Mouse (Mus musculus): ENCODE measurements around the gene Ddo. TPM values are rescaled to one million over a fixed set of nuclear protein-coding genes. Genes with fewer than 3 reads are reported as not detected.

Gene Ddo
- polyA plus RNA-seq, 1 experiment from 2014 or later, result 0.12 TPM

DNA sequence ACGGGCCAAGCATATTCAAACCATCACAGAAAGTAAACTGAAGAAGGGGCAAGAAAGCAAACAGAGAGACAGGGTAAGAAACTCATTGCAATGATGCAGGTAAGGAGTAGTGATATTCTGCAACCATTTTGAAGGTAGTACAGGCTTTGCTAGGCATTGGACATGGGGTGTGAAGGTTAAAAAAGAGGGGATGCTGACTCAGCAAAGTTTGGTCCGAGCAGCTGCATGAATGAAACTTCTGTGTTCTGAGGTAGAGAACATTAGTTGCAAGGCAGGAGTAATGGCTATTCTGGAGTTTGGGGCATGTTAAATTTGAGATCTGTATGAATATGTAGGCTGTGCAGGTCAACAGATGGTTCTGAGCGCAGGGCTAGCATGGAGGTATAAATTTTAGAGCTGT, 35.5 kb downstream of the Ddo start:
- DNase-seq (ENCODE audit: low spot score), result no peak

DNA sequence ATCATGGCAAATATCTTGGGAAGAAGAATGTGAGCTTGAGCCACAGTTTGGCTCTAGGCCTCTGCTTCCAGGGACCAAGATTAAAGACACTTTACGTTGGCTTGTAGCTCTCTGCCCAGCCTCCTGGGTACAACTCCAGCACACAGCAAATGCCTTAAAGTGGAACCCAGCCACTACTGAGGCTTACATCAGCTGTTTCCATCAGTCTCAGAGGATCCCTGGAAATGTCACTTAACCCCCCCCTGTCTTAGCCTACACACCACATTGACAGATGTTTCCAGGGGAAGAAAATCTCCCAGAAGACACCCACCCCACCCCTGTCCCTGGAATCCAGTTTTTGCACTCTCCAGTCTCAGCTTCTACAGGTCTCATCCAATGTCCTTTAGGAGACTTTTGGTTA, 37.1 kb downstream of the Ddo start:
- DNase-seq (ENCODE audit: low spot score), result no peak

DNA sequence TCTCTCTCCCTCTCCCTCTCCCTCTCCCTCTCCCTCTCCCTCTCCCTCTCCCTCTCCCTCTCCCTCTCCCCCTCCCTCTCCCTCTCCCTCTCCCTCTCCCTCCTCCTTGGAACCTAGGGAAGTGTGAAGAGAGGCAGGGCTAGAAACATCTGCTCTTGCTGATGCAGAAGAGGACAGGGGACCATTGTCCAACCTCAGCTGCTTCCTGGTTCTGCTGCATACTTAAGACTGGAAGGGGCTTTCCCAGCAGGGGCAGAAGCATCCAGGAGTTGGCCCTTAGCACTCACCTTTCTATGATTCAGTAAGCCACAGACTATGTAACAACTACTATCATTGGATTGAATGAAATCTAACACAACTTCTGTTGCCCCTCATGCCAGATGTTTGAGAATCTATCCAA, 38.8 kb downstream of the Ddo start:
- DNase-seq (ENCODE audit: low spot score), result no peak

DNA sequence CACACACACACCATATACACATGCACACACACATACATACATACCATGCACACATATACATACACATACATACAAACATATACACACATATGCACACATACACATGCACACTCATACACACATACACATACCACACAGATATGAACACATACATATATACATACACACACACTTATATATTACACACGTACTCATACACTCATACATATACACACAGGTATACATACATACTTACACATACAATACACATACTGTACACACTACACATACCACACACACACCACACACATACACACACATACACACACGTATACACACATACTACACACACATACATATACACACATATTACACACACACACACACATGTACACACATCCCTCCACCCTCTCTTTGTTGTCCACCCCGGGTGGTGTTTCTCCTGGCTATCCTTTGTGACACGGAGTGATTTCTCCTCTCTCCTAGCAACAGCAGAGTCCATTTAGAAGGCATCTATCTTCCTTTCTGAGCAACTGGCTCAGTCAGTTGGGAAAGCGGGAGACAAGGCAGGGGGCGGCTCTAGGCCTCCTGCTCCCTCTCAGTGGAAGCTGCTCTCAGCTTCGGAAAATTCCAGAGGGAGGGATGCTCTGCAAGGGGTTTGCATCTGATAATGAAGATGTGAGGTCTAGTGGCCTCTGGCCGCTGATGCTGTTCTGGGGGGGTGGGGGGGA, 42.9 kb downstream of the Ddo start:
- DNase-seq (ENCODE audit: low spot score), result no peak

DNA sequence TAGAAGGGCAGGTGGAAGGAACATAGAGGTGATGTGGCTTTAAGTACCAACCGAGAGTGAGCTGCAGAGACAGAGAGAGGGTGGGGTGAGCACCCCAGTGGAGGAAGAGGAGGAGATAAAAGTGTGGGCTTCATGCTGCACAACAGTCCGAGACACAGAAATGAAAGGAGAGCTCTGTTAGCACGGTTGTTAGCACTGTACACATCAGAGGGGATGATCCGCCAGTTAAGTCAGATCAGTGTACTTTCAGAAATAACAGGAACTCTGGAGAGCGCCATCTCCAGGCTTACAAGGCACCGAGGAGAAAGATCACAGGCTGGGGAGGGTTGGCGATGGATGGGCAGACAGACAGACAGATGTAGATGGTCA, 43.5 kb downstream of the Ddo start:
- DNase-seq (ENCODE audit: low spot score), result no peak

DNA sequence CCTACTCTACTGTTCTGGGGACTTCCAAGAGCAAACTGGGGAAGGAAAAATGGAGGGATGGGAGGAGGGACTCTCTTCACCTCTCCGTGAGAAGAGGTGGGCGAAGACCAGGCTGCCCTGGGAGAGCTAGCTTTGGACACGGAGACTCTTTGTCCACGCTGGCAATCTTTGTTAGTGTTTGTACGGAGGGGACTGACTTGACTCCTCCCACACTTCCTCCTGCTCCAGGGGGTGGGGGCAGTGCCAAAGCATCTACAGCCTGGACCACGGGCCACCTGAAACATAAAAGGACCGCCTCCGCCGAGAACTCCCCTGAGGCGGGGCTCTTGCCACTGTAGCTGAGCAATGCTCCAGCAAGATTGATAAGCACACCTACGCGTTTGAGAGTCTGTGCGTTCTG, 44.3 kb downstream of the Ddo start:
- DNase-seq (ENCODE audit: low spot score), result no peak

DNA sequence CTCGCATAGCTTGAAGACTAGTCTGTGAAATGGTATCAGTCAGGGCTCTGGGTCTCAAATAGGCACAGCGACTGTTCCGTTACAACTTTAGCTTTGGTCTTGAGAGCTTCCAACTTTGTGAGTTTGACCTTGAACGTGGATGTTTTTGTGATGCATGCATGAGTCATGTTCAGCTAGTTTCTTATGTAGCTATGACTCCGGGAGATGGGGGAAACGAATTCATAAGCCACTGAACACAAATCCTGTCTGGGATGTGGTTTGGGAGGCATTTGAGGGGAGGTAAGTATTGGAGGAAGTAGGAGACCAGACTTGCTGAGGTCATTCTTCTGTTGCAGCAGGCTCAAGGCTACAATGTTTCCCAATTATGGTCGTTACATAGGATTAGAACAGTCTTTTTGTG, 46.1 kb downstream of the Ddo start:
- DNase-seq (ENCODE audit: low spot score), result no peak

DNA sequence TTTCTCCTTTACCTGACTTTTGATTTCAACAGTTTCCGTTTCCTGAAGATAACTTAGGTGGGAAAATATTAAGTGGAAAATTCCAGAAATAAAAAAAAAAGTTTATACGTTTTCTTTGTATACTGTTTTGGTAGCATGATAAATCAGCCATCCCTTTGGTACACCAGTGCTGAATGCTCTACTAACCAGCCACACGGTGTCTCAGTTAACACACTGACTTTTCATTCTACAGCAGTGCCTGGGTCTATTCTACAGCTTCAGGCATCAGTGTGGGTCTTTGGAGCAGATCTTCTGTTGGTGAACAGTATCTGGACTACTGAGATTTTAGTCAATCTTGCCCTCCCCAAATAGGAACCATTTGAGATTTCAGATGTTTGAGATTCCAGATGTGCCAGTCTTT, 48.7 kb downstream of the Ddo start:
- DNase-seq (ENCODE audit: low spot score), result no peak

DNA sequence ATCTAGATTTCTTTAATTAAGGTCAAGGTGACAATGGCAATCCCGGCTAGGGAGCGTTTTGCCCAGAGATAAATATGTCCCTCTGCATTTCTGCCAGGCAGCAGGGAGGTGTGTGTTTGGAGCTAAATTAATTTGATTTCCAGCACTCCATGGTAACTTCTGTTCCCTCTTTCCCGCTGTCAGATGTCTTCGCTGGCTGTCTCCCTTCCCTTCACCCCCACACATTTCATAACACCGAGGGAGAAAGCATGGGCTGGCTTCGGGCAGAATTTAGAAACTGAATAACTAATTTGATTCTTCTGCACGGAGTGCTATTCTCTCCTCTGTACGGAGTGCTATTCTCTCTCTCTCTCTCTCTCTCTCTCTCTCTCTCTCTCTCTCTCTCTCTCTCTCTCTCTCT, 52.7 kb downstream of the Ddo start:
- DNase-seq (ENCODE audit: low spot score), result no peak

DNA sequence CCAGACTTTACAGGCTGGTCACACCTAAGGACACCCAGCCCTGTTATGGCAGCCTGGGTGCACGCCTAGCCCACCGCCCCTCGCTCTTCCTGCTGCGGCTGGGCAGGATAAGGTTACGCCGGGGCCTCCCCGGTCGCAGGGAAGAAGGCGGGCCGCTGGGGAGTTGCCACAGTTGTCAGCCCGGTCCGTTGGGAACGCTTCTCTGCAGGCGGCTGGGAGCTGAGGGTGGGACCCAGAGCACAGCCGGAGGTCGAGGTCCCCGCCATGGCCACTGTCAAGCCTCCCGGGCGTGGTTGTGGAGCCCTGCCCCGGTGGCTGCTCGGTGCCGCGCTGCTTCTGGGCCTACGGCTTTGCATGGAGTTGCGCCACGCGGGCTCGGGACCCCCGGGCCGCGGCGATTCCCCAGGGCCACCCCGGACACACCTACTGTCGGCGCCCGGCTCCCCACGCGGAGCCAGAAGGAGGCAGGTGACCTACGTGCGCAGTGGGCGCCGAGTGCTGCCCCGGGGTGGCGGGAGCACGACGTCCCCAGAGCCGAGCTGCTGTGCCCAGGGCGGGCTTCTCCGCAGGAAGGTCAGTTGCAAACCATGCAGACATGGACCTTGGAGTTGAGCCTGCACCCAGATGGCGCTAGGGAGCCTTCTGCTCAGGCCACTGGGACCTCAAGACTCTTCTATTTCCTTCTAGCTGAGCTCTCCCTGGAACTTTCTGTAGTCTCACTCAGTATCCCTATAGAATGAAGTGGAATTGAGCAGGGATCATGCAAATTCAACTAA, 53.5 kb downstream of the Ddo start, which contains the start of gene Mettl24:
Gene Mettl24, plus strand, starts transcription at position 191 of the 776 bp plus-strand sequence.
- no peak for DNase-seq (ENCODE audit: low spot score)

DNA sequence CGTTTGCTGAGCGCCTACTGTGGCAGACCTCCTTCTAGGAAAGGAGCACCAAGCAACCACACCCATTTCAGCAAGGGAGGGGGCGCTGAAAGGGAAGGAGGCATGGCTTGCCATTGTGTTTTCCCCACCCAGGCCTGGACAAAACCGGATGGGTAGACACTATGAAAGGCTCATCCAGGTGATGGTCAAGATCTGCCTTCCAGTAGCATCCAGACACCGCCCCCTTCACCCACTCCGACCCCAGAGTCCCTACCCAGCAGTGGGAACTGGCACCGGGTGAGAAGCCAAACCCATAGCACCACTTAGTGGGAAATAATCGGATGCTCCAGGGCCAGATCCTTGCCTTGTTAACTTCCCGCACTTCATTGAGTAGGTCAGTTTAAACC, 54.0 kb downstream of the Ddo start:
- DNase-seq (ENCODE audit: low spot score), result no peak

DNA sequence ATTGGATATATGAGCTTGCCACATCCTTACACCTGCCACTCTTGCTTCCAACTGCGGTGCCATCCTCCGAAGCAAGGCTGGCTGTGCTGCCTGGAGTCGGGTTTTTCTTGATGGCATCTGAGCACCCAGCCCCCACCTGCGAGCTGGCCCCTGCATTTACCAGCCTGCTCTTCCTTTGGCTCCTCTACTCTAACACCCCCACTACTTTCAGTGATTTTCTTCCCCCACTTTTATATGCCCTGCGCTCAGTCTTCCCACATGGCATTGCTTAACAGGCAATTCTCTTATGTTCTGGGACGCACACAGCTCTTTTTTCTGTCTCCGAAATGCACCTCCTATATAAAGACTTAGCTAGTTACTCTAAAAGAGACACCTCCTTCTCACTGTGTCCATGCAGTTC, 54.5 kb downstream of the Ddo start:
- DNase-seq (ENCODE audit: low spot score), result no peak

DNA sequence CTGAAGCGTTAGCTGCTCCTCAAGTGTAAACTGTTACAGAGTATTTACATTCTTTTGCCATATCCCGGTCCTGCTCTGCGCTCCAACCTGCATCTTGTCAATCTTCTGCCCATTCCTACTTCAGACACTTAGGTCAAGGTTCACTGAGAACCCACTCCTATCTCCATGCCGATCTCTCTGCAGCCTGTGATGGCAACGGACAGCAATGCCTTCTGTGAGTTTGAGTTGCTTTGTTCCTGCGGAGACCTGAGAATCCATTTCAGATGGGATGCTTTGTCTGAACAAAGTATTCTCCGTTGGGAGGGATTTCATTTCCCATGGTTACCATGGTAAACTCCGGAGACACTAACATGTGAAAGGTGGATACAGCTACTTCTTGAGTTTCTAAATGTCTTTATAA, 55.8 kb downstream of the Ddo start:
- no peak for DNase-seq (ENCODE audit: low spot score)

DNA sequence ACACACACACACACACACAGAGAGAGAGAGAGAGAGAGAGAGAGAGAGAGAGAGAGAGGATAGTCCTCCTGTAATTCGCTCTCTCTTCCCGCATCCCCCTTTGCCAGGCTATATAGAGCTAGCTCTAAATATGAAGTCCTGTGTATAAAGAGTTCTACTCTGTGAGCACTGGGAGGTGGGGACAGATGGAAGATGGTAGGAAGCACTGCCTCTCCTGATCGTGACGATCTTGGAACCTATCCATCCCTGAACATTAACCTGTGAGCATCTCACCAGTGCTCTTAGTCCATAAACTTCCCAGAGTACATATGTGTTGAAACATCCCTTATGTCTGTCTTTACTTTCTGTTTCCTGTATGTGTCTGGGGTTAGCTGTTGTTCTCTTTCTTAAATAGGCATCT, 57.2 kb downstream of the Ddo start:
- no peak for DNase-seq (ENCODE audit: low spot score)

DNA sequence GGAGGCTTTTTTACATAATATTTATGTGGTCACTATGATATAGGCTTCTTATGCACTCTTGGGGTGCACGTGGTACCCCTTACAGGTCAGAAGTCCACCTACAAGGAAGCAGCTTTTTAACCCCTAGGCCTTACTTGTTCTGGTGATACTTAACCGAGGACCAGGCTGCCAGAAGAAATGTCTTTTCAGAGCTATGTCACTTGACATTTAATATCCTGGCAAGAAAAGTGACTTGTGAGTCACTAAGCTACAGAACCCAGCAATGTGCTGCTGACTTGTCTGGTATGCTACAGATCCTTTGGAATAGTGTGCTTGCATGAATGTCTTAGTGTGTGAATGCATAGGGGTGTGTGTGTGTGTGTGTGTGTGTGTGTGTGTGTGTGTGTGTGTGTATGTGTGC, 57.6 kb downstream of the Ddo start:
- no peak for DNase-seq (ENCODE audit: low spot score)

DNA sequence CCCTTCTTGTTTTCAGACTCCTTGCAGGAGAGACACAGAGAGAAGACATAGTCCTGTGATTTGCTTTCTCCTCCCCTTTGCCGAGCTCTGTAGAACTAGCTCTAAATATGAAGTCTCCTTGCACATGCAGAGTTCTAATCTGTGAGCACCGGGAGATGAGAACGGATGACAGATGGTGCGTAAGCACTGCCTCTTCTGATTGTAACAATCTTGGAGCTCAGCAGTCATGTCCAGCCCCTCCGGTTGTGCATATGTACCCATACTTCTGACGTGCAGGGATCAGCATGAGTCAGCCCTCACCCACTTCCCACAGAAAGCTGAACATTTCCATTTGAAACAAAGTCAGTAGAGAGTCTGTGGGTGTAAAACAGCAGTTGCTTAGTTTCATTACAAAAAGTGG, 58.5 kb downstream of the Ddo start:
- no peak for DNase-seq (ENCODE audit: low spot score)

DNA sequence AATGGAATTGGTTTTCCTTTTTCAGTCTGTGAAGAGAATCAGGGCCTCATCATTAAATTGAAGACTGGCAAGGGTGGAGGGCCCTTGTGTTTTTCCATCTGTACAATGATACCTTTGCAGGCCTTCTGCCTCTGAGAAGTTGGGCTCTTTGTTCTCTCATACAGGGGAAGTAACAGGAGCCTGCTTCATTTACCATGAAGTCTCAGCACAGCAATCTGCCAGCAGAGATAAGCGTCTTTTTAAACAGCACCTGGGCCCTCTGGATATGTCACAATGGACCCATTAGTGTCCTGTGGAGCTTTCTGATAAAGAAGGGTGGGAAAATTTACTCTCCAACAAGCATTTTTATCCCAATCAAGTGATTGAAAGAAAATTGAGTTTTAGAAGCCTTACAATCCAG, 59.1 kb downstream of the Ddo start:
- DNase-seq (ENCODE audit: low spot score), result no peak

DNA sequence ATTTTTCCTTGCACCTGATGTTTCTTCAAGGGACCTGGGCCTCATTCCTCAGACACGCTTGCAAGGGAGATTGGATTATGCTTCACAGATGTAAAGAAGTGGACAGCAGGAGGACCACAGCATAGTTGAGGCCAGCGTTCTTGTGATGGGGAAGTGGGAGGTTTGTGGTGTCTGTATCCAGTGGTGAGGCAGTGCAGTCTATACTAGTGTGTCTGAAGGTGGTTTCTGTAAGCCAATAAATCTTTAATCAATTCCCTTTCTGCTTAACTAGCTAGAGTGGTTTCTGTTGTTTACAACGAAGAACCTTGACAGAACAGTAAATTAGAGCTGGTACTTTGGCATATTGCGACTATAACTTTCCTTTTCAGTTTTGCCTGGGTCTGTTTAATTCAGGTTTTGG, 68.8 kb downstream of the Ddo start:
- DNase-seq (ENCODE audit: low spot score), result no peak

DNA sequence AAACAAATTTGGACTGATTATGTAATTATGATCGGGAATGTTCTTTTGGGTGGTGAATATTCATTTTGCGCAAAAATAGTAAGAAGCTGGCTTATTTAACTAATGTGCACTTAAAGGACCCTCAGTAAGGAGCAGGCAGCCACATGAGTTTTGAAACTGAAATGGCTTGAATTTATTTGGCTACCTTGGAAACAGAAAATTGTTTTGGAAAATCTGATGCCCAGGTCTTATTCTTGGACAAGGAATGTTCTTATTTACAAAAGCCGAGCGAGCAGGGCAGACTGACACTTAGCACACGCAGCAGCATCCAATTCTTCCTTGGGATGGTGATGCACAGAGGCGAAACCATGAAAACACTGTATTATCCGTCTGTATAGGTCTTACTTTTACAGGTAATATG, 81.3 kb downstream of the Ddo start:
- DNase-seq (ENCODE audit: low spot score), result no peak

DNA sequence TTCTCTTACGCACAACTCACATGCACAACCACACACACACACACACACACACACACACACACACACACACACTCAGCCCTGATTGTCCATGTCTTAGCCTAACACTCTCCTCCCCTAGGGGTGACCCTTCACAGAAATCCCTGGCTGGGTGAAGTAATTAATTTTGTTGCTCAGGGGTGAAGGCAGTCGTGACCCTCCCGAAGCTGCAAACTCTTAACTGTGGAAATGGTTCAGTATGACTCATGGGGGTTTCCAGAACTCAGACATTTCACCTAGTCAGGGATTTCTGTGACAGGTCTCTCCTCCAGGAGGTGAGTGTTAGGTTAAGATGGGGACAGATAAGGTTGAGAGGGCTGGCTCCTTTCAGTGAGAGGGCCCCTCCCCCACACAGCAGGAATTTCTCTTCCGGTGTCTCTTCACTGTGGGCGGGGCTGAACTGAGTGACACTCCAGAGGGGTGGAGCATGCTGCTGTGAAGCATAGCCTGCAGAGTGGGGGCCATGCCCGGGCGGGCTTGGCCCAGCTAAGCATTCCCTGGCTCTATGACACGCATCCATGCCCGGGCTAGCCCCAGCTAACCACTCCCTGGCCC, 83.3 kb downstream of the Ddo start:
- DNase-seq (ENCODE audit: low spot score), result peak; percentile 20

DNA sequence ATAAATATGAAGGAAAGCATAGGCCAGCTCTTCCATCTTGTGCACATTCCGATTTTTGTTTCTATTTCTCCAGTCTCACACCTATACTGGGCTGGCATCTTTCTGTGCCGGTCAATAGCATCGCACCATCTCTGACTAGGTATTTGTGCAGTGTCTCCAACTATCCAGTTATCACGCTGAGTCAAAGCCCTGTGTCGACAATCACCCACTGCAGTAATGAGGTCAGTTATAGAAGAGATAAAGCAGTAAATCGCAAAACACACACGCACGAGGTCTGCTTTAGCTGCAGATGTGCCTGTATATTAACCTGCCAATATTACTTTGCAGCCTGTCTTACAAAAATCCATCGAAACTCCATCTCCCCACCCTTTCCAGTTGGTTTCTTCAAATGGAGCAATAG, 84.0 kb downstream of the Ddo start:
- DNase-seq (ENCODE audit: low spot score), result no peak

DNA sequence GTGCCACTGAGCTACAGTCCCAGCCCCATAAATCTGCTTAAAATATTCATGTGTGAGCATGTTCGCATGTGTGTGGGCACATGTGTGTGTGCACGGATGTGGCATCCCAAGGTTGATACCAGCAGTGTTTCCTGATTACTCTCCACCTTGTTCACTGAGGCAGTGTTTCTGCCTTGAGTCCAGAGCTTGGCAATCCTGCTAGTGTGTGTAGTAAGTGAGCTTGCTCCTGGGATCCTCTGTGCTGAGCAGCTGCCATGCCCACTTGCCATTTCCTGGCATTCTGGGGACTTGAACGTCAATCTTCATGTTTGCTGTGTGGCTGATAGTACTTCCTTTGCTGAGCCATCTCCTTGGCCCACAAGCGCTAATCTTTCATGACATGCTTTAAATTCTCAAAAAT, 85.3 kb downstream of the Ddo start:
- no peak for DNase-seq (ENCODE audit: low spot score)

DNA sequence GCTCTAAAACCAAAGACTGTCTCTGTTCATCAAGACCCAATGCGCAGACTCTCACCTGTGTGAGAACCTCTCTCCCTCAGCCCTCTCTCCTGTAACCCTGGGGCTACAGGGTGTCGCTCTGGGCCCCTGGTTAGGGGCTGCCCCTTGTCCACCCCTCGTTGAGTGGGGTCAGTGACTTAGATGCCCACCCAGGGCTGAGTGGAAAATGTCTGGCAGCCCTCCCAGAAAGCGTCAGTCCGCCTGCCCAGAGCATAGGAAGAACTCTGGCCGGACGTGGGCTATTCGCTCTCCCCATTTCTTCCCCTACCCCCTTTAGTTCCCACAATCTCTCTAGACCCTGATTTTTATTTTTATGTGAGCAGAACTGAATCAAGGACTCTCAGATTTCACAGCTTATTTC, 86.5 kb downstream of the Ddo start:
- no peak for DNase-seq (ENCODE audit: low spot score)
